Mouse (Mus musculus) forebrain, embryonic 13.5 days (tissue): ENCODE measurements around the gene Fam114a2. TPM values are rescaled to one million over a fixed set of nuclear protein-coding genes. Genes with fewer than 3 reads are reported as not detected.

Experiments used
- ATAC-seq: fragments of 200-750 bp; cut with Nextera tagmentation; 2 replicates; pipeline ENCODE4 v1.8.0; 2017
- H3K27ac ChIP-seq: fragments of 300-500 bp; sonication (generic); 2 replicates; pipeline ENCODE4 v1.5.1; 2015; ENCODE audit warnings: inconsistent platforms, mild to moderate bottlenecking, moderate library complexity
- H3K27me3 ChIP-seq: fragments of 300-500 bp; sonication (generic); 2 replicates; pipeline ENCODE4 v1.6.1; 2015; ENCODE audit warnings: mild to moderate bottlenecking, inconsistent platforms
- H3K36me3 ChIP-seq: fragments of 300-500 bp; sonication (generic); 2 replicates; pipeline ENCODE4 v1.6.1; 2015; ENCODE audit warnings: mild to moderate bottlenecking, inconsistent platforms; ENCODE audit not compliant: poor library complexity, severe bottlenecking
- H3K4me1 ChIP-seq: fragments of 300-500 bp; sonication (generic); 2 replicates; pipeline ENCODE4 v1.6.1; 2015; ENCODE audit warnings: inconsistent platforms
- H3K4me2 ChIP-seq: fragments of 300-500 bp; sonication (generic); 2 replicates; pipeline ENCODE4 v1.6.1; 2015; ENCODE audit warnings: inconsistent platforms, mild to moderate bottlenecking, moderate library complexity
- H3K4me3 ChIP-seq: fragments of 300-500 bp; sonication (generic); 2 replicates; pipeline ENCODE4 v1.5.1; 2015; ENCODE audit warnings: mild to moderate bottlenecking, inconsistent platforms
- H3K9ac ChIP-seq: fragments of 300-500 bp; sonication (generic); 2 replicates; pipeline ENCODE4 v1.6.1; 2015; ENCODE audit warnings: mild to moderate bottlenecking, inconsistent platforms
- H3K9me3 ChIP-seq: fragments of 300-500 bp; sonication (generic); replicated peaks from 2 replicates; pipeline ENCODE4 v1.6.1; 2016; ENCODE audit warnings: inconsistent platforms
- WGBS: fragments of 180-500 bp; shearing (Covaris S2); methylation state at CpG from one replicate; pipeline ENCODE4 v1.1.7; 2015; 5-methylcytosine and 5-hydroxymethylcytosine counted together
- polyA plus RNA-seq: library from polyadenylated mRNA; unstranded; fragments of >200 nt; fragmentation: Nextera tagmentation; extraction: Ambion mirVana; gene quantifications from 2 replicates; pipeline ENCODE4 v1.2.1, GENCODE M21; 2015

The Fam114a2 gene
- polyA plus RNA-seq, 1 experiment from 2014 or later = 92.9 TPM

- peaks cover 4% of the 10 kb centered on the region; the same call in 1 of the 2 replicates for H3K27me3 ChIP-seq
- no peak for ATAC-seq
- H3K4me3 ChIP-seq = no peak overlapping the region
- H3K4me2 ChIP-seq = no peak overlapping the region
- H3K9ac ChIP-seq = no peak overlapping the region
- whole genome bisulfite sequencing = 58% methylated on average over 6 of the region's 6 CpGs
- no peaks in the 10 kb centered on the region; the same call in 1 of the 2 replicates for H3K9me3 ChIP-seq
- H3K36me3 ChIP-seq = no peaks in the 10 kb centered on the region
- H3K27ac ChIP-seq = no peak overlapping the region
- peaks cover 7% of the 10 kb centered on the region; the same call in 1 of the 2 replicates for H3K4me1 ChIP-seq
Observed at GRCm38 (mm10) chr11:57470056-57470455, 48.4 kb downstream of the Fam114a2 start.

GRCm38 (mm10) chr11:57468706-57469105, 49.7 kb downstream of the Fam114a2 start:
- Histone ChIP-seq H3K4me2 (no peak overlapping the region), H3K4me1 (no peaks in the 10 kb centered on the region), H3K36me3 (no peaks in the 10 kb centered on the region), H3K27ac (no peak overlapping the region), H3K9me3 (no peaks in the 10 kb centered on the region; the same call in 1 of the 2 replicates), H3K4me3 (no peak overlapping the region), H3K9ac (no peak overlapping the region), H3K27me3 (peaks cover under 1% of the 10 kb centered on the region; the same call in 1 of the 2 replicates)
- ATAC-seq = no peak
- WGBS = 75% methylated on average over 4 of the region's 4 CpGs

- H3K4me2 ChIP-seq = no peak overlapping the region; the same call in 1 of the 2 replicates
- H3K36me3 ChIP-seq = no peaks in the 10 kb centered on the region
- 57% methylated on average over 23 of the region's 23 CpGs for WGBS
- no peak overlapping the region for H3K27ac ChIP-seq
- no peaks in the 10 kb centered on the region; the same call in 1 of the 2 replicates for H3K9me3 ChIP-seq
- peak; percentile 93 for ATAC-seq
- no peak overlapping the region for H3K4me3 ChIP-seq
- H3K9ac ChIP-seq = peak overlapping the region; percentile 36
- no peaks in the 10 kb centered on the region for H3K4me1 ChIP-seq
- H3K27me3 ChIP-seq = no peaks in the 10 kb centered on the region
Observed at GRCm38 (mm10) chr11:57467159-57468110, 51.0 kb downstream of the Fam114a2 start.

DNA sequence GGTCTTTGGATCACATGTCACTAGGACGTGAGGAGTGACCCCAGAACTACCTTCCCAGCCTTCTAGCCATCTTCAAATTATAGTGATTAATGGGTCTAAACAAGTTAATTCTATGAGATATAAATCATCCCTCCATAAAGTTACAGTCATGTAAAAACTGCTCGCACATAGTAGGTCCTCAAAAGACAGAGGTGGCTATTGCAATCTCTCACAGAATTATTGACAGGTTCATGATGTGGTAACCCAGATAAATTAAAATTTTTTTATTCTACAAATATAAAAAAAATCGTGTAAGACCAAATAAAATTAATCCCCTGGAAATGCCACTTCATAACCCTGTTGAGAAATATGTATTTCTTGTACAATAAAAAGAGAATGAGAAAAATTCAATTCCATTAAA, 52.6 kb downstream of the Fam114a2 start:
- H3K36me3 ChIP-seq = no peaks in the 10 kb centered on the region
- H3K9ac ChIP-seq = no peak overlapping the region
- H3K27me3 ChIP-seq = no peaks in the 10 kb centered on the region
- H3K9me3 ChIP-seq = no peaks in the 10 kb centered on the region; the same call in 1 of the 2 replicates
- no peak overlapping the region for H3K27ac ChIP-seq
- H3K4me2 ChIP-seq = no peak overlapping the region
- no peak overlapping the region for H3K4me3 ChIP-seq
- WGBS = 79% methylated on average over 3 of the region's 3 CpGs
- H3K4me1 ChIP-seq = no peaks in the 10 kb centered on the region
- ATAC-seq = no peak

DNA sequence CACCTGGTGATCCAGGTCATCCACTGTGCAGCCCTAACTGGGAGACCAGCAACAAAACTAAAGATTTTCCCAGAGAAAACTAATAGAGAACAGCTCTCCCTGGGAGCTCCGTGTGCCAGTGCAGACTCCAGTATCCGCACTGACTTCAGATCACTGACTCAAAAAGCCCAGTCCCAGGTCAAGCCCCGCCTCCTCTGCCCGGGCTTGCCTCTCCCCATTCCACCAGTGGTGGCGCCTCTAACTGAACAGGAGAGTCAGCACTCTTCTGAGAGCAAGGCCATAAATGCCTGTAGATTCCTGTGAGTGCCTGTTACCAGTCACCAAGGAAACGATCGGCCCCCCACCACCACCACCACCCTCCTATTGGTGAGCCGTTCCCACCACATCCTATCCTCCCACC, 53.4 kb downstream of the Fam114a2 start:
- Histone ChIP-seq H3K36me3 (no peaks in the 10 kb centered on the region), H3K9me3 (no peaks in the 10 kb centered on the region; the same call in 1 of the 2 replicates), H3K27me3 (no peaks in the 10 kb centered on the region), H3K9ac (no peak overlapping the region), H3K4me3 (no peak overlapping the region), H3K4me2 (no peak overlapping the region), H3K27ac (no peak overlapping the region), H3K4me1 (no peaks in the 10 kb centered on the region)
- ATAC-seq = no peak
- 46% methylated on average over 8 of the region's 8 CpGs for WGBS

- H3K27ac ChIP-seq = no peak overlapping the region
- no peaks in the 10 kb centered on the region for H3K4me1 ChIP-seq
- WGBS = 89% methylated on average over 6 of the region's 6 CpGs
- H3K9me3 ChIP-seq = no peaks in the 10 kb centered on the region
- H3K9ac ChIP-seq = no peak overlapping the region
- H3K27me3 ChIP-seq = no peaks in the 10 kb centered on the region
- H3K4me3 ChIP-seq = no peak overlapping the region
- no peak for ATAC-seq
- H3K4me2 ChIP-seq = no peak overlapping the region
- no peaks in the 10 kb centered on the region for H3K36me3 ChIP-seq
Observed at GRCm38 (mm10) chr11:57459759-57460158, 58.7 kb downstream of the Fam114a2 start.

DNA sequence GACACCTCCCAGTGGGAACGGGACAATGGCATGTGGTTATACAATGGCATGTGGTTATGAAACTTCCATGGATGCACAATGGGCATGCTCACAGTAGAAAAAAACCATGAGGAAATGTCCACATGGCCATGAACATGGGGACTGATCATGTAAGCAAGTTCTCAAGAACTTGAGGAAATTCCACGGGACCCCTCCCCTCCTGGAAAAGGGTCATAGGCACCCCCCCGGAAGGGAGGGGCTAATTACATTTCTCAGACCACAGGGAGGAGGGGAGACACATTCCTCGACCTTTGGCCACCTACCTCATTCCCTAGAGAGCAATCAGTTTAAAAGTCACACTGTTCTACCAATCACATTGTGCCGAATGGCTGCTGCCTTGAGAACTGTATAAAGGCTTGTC, 64.0 kb downstream of the Fam114a2 start:
- Histone ChIP-seq H3K27me3 (no peaks in the 10 kb centered on the region), H3K36me3 (no peaks in the 10 kb centered on the region), H3K4me1 (no peaks in the 10 kb centered on the region), H3K9me3 (no peaks in the 10 kb centered on the region), H3K9ac (no peak overlapping the region), H3K27ac (no peak overlapping the region), H3K4me2 (no peak overlapping the region), H3K4me3 (no peak overlapping the region)
- ATAC-seq = no peak
- 59% methylated on average over 5 of the region's 5 CpGs for WGBS

DNA sequence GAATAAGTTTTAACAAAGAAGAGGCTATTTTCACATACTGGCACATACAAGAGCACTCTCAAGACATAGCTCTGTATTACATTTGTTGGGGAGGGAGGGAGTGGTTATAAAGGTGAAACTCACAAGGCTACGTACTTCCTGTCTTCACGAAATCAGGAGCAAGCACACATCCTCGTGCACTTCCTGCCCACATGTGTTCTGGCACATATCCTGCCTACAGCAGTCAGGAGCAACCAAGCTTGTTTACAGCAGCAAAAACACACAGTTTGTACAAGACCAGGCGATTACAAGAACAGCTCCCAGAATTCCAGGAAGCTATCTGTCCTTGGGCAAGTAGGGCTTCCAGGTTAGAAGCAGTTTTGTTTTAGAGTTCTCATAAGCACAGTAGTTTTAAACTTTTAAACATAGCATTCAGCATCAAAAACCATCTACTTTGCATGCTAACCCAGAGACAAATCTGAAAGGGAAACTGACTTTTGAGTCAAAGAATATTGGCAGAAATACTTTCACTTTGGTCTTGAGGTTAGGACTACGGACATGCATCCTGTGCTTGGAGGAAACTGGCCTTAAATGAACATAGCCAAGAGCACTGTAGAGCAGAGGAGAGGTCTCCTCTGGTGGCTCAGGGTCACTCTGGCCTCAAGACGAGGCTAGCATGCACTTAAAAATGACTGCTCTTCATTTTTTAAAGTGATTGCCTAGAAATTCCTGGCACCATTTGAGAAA, 73.0 kb downstream of the Fam114a2 start:
- H3K27me3 ChIP-seq = no peaks in the 10 kb centered on the region
- no peaks in the 10 kb centered on the region for H3K4me1 ChIP-seq
- no peak overlapping the region for H3K9ac ChIP-seq
- H3K36me3 ChIP-seq = no peaks in the 10 kb centered on the region
- H3K27ac ChIP-seq = no peak overlapping the region
- H3K4me3 ChIP-seq = no peak overlapping the region
- WGBS = 84% methylated on average over 6 of the region's 6 CpGs
- no peaks in the 10 kb centered on the region for H3K9me3 ChIP-seq
- no peak for ATAC-seq
- H3K4me2 ChIP-seq = no peak overlapping the region

GRCm38 (mm10) chr11:57434153-57434552, 84.3 kb downstream of the Fam114a2 start:
- H3K36me3 ChIP-seq = no peaks in the 10 kb centered on the region
- ATAC-seq = no peak
- H3K9ac ChIP-seq = no peak overlapping the region
- no peaks in the 10 kb centered on the region for H3K4me1 ChIP-seq
- H3K27ac ChIP-seq = no peak overlapping the region
- H3K4me3 ChIP-seq = no peak overlapping the region
- H3K9me3 ChIP-seq = no peaks in the 10 kb centered on the region
- WGBS = 27% methylated on average over 1 of the region's 1 CpGs
- no peak overlapping the region for H3K4me2 ChIP-seq
- H3K27me3 ChIP-seq = no peaks in the 10 kb centered on the region

Other genes with a start within 250 kb of the Fam114a2 start
- gene Mfap3, start within 50 bp of the Fam114a2 start, polyA plus RNA-seq = 61.6 and 62.6 TPM in 2 replicates
- 10.4 and 10.7 TPM in 2 replicates for gene Galnt10, start 126.8 kb upstream of the Fam114a2 start, polyA plus RNA-seq